Mouse (Mus musculus) kidney, postnatal 10 days (tissue): ENCODE measurements around the gene Gm20403.
"Not testable (repeated sequence)": the region's sequence is repeated elsewhere in the genome, so short reads cannot be mapped to it uniquely, and the experiment has no call there.

ENCODE experiments used
- DNase-seq: peaks from one replicate; pipeline ENCODE4 v3.0.0; 2021; ENCODE audit warnings: mixed read lengths

Gm20403 gene

GRCm38 (mm10) chr12:54992814-54993213, 6.5 kb upstream of the Gm20403 start:
- DNase-seq, result no peak

DNA sequence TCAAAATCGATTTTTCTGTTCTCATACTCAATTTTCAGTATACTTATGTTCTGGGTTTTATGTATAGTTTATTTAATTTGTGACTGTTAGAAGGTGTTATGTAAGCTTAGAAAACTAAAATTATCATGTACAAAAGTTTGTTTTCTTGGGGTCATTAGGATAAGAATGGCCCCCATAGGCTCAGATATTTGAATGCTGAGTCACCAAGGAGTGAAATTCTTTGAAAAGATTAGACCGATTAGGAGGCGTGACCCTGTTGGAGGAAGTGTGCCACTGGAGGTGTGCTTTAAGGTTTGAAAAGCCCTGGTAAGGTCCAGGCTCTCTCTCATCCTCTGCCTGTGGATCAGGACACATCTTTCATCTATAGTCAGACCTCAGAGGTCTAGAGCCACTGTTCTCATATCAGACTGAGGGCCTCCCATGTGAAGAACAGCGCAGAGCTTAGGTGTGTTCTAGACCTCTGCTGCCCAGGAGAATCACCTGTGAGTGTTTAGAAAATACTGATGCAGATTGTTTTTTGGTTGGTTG, 2.1 kb upstream of the Gm20403 start:
- DNase-seq, result no peak

GRCm38 (mm10) chr12:54987156-54987555, 827 bp upstream of the Gm20403 start:
- DNase-seq, result no peak

- peak; percentile 70 for DNase-seq
Observed at GRCm38 (mm10) chr12:54985257-54986051, 875 bp downstream of the Gm20403 start.

DNA sequence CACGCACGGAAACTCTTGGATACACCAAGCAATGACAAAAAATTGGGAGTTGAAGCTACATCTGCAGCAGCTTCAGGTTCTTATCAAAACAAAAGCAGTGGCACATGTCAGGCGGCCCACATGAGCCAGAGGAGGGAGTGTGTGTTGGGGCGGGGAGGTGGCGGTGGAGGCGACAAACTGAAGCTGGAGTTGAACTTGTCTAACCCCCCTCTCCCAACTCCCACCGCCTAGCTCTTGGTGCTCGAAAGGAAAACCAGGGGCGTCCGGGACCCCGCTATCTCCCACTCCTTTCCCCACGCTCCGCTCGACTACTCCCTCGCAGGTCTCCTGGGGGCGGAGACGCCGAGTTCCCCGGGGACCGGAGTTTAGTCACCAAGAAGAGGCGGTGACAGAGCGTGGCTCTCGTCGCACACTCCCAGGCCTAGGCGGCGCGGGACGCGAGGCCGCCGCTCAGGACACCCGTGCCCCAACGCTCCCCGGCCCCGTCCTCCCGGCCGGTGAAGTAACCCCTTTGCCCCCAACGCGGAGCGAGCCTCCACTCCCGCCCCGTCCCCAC, 1.6 kb downstream of the Gm20403 start:
- DNase-seq, result peak; percentile 79

- DNase-seq, result no peak
Observed at GRCm38 (mm10) chr12:54982935-54983715, 3.2 kb downstream of the Gm20403 start.

- DNase-seq, result no peak
Observed at GRCm38 (mm10) chr12:54981962-54982361, 4.4 kb downstream of the Gm20403 start.

GRCm38 (mm10) chr12:54980939-54981338, 5.4 kb downstream of the Gm20403 start:
- DNase-seq, result no peak

GRCm38 (mm10) chr12:54980532-54980931, 5.8 kb downstream of the Gm20403 start:
- DNase-seq, result no peak

GRCm38 (mm10) chr12:54969033-54969432, 17.3 kb downstream of the Gm20403 start:
- DNase-seq, result no peak

- DNase-seq, result no peak
Observed at GRCm38 (mm10) chr12:54965532-54966160, 20.7 kb downstream of the Gm20403 start.

DNA sequence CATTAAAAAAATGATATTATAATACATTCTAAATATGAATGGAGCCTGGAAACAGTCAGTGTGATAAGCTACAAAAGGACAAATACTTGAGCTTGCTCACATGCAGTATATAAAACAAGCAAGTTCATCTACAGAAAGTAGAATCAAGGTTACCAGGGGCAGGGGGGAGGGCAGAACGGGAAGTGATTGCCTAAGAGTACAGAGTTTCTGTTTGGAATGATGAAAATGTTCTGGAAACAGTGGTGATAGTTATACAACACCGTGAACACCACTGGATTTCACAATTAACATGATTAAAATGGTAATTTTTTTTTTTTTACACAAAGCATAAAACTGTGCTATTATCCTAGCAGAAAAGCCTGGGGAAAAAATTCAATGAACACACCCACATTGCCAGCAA, 26.8 kb downstream of the Gm20403 start:
- DNase-seq, result no peak

- DNase-seq, result no peak
Observed at GRCm38 (mm10) chr12:54956974-54957373, 29.4 kb downstream of the Gm20403 start.

DNA sequence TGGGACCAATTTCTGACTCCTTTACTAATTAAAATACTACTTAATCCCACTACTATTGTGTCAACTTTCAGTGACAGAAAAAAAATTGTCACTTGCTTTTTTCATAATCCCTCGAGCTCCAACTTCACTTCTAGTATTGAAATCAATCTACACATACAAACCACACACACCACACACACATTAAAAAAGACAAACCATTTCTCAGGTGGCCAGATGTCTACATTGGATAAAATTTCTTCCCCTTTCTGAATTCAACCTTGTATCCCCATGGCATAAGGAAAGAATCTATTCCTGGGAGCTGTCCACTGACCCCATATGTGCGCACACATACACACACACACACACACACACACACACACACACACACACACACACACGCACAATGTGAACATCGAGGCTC, 29.9 kb downstream of the Gm20403 start:
- no peak for DNase-seq

GRCm38 (mm10) chr12:54946116-54946515, 40.2 kb downstream of the Gm20403 start:
- DNase-seq, result no peak

- not testable (repeated sequence) for DNase-seq
Observed at GRCm38 (mm10) chr12:54942586-54943157, 43.7 kb downstream of the Gm20403 start.

DNA sequence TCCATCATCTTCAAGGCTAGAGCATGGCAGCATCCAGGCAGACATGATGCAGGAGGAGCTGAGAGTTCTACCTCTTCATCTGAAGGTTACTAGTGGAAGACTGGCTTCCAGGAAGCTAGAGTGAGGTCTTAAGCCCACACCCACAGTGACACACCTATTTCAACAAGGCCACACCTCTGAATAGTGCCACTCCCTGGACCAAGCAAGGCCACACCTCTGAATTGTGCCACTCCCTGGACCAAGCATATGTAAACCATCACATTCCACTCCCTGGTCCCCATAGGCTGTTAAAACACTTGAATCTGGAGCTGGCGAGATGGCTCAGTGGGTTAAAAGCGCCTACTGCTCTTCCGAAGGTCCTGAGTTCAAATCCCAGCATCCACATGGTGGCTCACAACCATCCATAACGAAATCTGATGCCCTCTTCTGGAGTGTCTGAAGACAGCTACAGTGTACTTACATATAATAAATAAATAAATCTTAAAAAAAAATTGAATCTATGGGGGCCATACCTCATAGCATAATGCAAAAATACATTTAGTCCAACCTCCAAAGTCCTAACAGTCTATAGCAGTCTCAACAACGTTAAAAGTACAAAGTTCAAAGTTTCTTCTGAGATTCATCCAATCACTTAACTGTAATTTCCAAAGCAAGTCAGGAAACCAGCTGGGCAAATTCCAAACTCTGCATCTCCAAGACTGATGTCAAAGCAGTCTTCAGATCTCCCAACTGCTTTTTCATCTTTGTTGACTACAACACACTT, 48.6 kb downstream of the Gm20403 start:
- DNase-seq, result not testable (repeated sequence)
